Comparison of ENCODE assay signal across 18 mouse cellular contexts in the genomic region with DNA sequence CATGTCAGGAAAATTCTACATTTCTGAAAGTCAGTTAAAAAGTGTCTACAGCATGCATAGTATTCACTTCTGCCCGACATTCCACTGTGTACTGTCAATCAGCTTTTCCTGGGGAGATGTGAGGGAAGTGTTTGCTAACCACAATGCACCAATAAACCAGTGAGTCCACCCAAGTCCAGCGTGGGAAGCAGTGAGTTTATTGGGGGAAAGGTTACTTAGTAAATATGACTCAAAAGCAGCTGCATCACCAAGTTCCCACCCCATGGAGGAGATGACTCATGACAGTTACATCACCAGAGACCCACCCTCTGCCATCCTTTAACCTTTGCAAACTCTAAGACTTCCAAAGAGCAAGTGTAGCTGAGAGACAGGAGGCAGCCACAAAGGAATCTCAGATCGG.
DNase-seq lines count a peak whose midpoint lies in the region; ATAC-seq lines count a peak whose summit lies in the region.
"Had no signal": no experiment of that assay in that cellular context is flagged by ENCODE, and none has a peak within 500 bp of the region (broad histone marks: within the 10 kb centered on the region; RNA-seq: fewer than 3 reads in every experiment).

No protein-coding gene starts in this region.

- intact Hi-C loops in left cerebral cortex, postnatal 36 days (cut with DNase I), result no loop called here

- peak; percentile 20 for DNase-seq in gastrocnemius, adult 18-20 months (ENCODE audit: low spot score)
- no peak for DNase-seq in gastrocnemius, adult 8-10 months (ENCODE audit: low spot score in 2 of 2)
- peak; percentile 88 for DNase-seq in 3T3-L1 (ENCODE audit: low read depth, low spot score)
- DNase-seq in adipocyte (ENCODE audit: low spot score), result peak; percentile 71
- no peak for DNase-seq in left cerebral cortex, postnatal 36 days (ENCODE audit: low spot score in 2 of 2)
- no peak for DNase-seq in ovary, postnatal 10 days (ENCODE audit: low spot score)
- DNase-seq in lung, postnatal 25 days (ENCODE audit: low spot score), result no peak
- DNase-seq: cerebellum, adult 2 months; kidney, postnatal 14 days; layer of hippocampus, postnatal 36 days; left cerebral cortex, postnatal 4 days had no signal

- H3K27me3 ChIP-seq in intestine, embryonic 15.5 days (replicated peaks), result no peaks in the 10 kb centered on the region
- H3K27me3 ChIP-seq: forebrain, embryonic 12.5 days; liver, embryonic 12.5 days; neural tube, embryonic 15.5 days had no signal

- no peaks in the 10 kb centered on the region for H3K9me3 ChIP-seq in intestine, embryonic 15.5 days
- H3K9me3 ChIP-seq: forebrain, embryonic 12.5 days; liver, embryonic 12.5 days; midbrain, embryonic 10.5 days; neural tube, embryonic 15.5 days had no signal

- H3K36me3 ChIP-seq in intestine, embryonic 15.5 days, result no peaks in the 10 kb centered on the region
- H3K36me3 ChIP-seq: forebrain, embryonic 12.5 days; G1E; liver, embryonic 12.5 days; midbrain, embryonic 10.5 days; neural tube, embryonic 15.5 days had no signal

- H3K4me3 ChIP-seq in intestine, embryonic 15.5 days (replicated peaks), result no peak overlapping the region
- H3K4me3 ChIP-seq: forebrain, embryonic 12.5 days; liver, embryonic 12.5 days; midbrain, embryonic 10.5 days; neural tube, embryonic 15.5 days had no signal

- H3K27ac ChIP-seq in intestine, embryonic 15.5 days, result no peak overlapping the region
- H3K27ac ChIP-seq: forebrain, embryonic 12.5 days; liver, embryonic 12.5 days; midbrain, embryonic 10.5 days; neural tube, embryonic 15.5 days had no signal

- no peak overlapping the region for H3K9ac ChIP-seq in intestine, embryonic 15.5 days
- H3K9ac ChIP-seq: forebrain, embryonic 12.5 days; liver, embryonic 12.5 days; neural tube, embryonic 15.5 days had no signal

- H3K4me2 ChIP-seq in intestine, embryonic 15.5 days (replicated peaks), result no peak overlapping the region
- H3K4me2 ChIP-seq: forebrain, embryonic 12.5 days; liver, embryonic 12.5 days; neural tube, embryonic 15.5 days had no signal

- no peaks in the 10 kb centered on the region for H3K4me1 ChIP-seq in intestine, embryonic 15.5 days (replicated peaks)
- H3K4me1 ChIP-seq: forebrain, embryonic 12.5 days; liver, embryonic 12.5 days; neural tube, embryonic 15.5 days had no signal

- ATAC-seq in intestine, embryonic 15.5 days, result peak; percentile 85
- ATAC-seq: inflammation-experienced regulatory T-cells, adult 6 months; liver, embryonic 12.5 days had no signal

- WGBS in intestine, embryonic 15.5 days, result 53% methylated on average over 3 of the region's 3 CpGs

Comparison
In these comparisons a context has a peak if more than half of its experiments do, and no peak if none do; other contexts are left out.
1. DNase-seq: peak in gastrocnemius, adult 18-20 months (single experiment), 3T3-L1 (single experiment) and adipocyte (single experiment); none in gastrocnemius, adult 8-10 months (0 of 2), left cerebral cortex, postnatal 36 days (0 of 2), ovary, postnatal 10 days (single experiment) and lung, postnatal 25 days (single experiment).